Mouse (Mus musculus) spleen, adult 2 months (tissue): ENCODE results near the gene Rpn1.

ENCODE experiments used
- CTCF ChIP-seq: fragments of 200-500 bp; IDR thresholded peaks from 2 replicates; pipeline ENCODE4 v1.5.1; 2011; ENCODE audit warnings: mild to moderate bottlenecking, inconsistent platforms; ENCODE audit not compliant: insufficient read depth, insufficient read length, insufficient replicate concordance; ENCODE audit errors: extremely low read depth
- POLR2A ChIP-seq: fragments of 200-500 bp; IDR thresholded peaks from 2 replicates; pipeline ENCODE4 v1.6.1; 2011; ENCODE audit warnings: low read depth, low read length, inconsistent platforms

GRCm38 (mm10) chr6:88041221-88041620 is 43.1 kb upstream of the Rpn1 start:
- no peak for TF ChIP-seq CTCF
- no peak for TF ChIP-seq POLR2A
